Mouse (Mus musculus) heart, adult 11 months (tissue): ENCODE results near the gene Clrn3.
A peak's percentile ranks its signal among the peaks of the same experiment; 100 is the strongest.

Source experiments
- DNase-seq: peaks from one replicate; pipeline ENCODE4 v3.0.0; 2022

Gene Clrn3

GRCm38 (mm10) chr7:135485796-135486410 is 42.6 kb downstream of the Clrn3 start:
- peak; percentile 83 for DNase-seq

- peak; percentile 81 for DNase-seq
These were observed 43.2 kb downstream of the Clrn3 start for GRCm38 (mm10) chr7:135485116-135485795.

GRCm38 (mm10) chr7:135484341-135484740 is 44.1 kb downstream of the Clrn3 start:
- peak; percentile 50 for DNase-seq

- peak; percentile 39 for DNase-seq
These were observed 44.7 kb downstream of the Clrn3 start for GRCm38 (mm10) chr7:135483751-135484150.

GRCm38 (mm10) chr7:135481150-135481549 is 47.3 kb downstream of the Clrn3 start:
- DNase-seq = peak; percentile 66

- no peak for DNase-seq
These were observed 48.5 kb downstream of the Clrn3 start for GRCm38 (mm10) chr7:135479912-135480311.

GRCm38 (mm10) chr7:135479322-135479880 is 49.1 kb downstream of the Clrn3 start:
- peak; percentile 73 for DNase-seq

GRCm38 (mm10) chr7:135477256-135477655 is 51.2 kb downstream of the Clrn3 start:
- DNase-seq = peak; percentile 86

GRCm38 (mm10) chr7:135475981-135476380 is 52.5 kb downstream of the Clrn3 start:
- peak; percentile 56 for DNase-seq

- peak; percentile 44 for DNase-seq
These were observed 58.1 kb downstream of the Clrn3 start for GRCm38 (mm10) chr7:135470319-135470718.

- no peak for DNase-seq
These were observed 59.8 kb downstream of the Clrn3 start for GRCm38 (mm10) chr7:135468631-135469030.

GRCm38 (mm10) chr7:135465293-135465692 is 63.2 kb downstream of the Clrn3 start:
- no peak for DNase-seq

- no peak for DNase-seq
These were observed 63.7 kb downstream of the Clrn3 start for GRCm38 (mm10) chr7:135464689-135465259.
